ENCODE assay signal across 9 mouse cellular contexts in the genomic region with DNA sequence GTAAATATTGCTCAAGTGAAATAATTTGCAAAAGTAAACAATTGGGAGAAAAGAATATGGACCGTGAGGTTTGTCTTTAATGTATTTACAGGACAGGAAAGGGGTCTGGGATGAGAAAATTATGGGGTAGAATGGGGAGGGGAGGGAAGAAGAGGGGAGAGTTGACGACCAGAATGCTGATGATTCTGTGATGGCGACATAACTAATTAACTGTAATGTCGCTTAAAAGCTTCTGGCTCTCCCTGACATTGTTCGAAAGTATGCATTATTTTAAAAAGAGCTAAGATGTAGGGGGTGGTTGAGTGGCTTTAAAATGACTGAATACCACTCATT.
DNase-seq lines count a peak whose midpoint lies in the region; ATAC-seq and TF ChIP-seq lines count a peak whose summit lies in the region.
"Had no signal": no experiment of that assay in that cellular context is flagged by ENCODE, and none has a peak within 500 bp of the region (broad histone marks: within the 10 kb centered on the region; RNA-seq: fewer than 3 reads in every experiment).

No protein-coding gene starts in this region.

- no peak for ATAC-seq in liver, embryonic 11.5 days (replicated peaks; ENCODE audit: low FRiP score)
- no peak for ATAC-seq in liver, embryonic 12.5 days
- ATAC-seq in forebrain, embryonic 15.5 days (replicated peaks), result peak; percentile 65
- no peak for ATAC-seq in intestine, postnatal 0 days
- ATAC-seq in stomach, embryonic 14.5 days (ENCODE audit: insufficient number of reproducible peaks, insufficient read depth, low FRiP score, low read depth), result no peak
- no peak for ATAC-seq in erythroblast, adult 5-6 weeks (replicated peaks; ENCODE audit: low FRiP score, poor library complexity, severe bottlenecking)
- ATAC-seq: Patski had no signal

- DNase-seq in liver, embryonic 11.5 days (ENCODE audit: low spot score), result no peak
- no peak for DNase-seq in urinary bladder, postnatal 36 days (ENCODE audit: low spot score in 2 of 2)

- WGBS in liver, embryonic 11.5 days, result 18% methylated on average over 5 of the region's 5 CpGs
- 20% methylated on average over 5 of the region's 5 CpGs for WGBS in liver, embryonic 12.5 days (ENCODE audit: insufficient replicate concordance)
- WGBS in forebrain, embryonic 15.5 days, result 0% methylated on average over 5 of the region's 5 CpGs
- WGBS in intestine, postnatal 0 days, result 10% methylated on average over 5 of the region's 5 CpGs
- 4% methylated on average over 5 of the region's 5 CpGs for WGBS in stomach, embryonic 14.5 days

- H3K36me3 ChIP-seq in liver, embryonic 11.5 days (ENCODE audit: control insufficient read depth, insufficient read depth, low read length), result no peaks in the 10 kb centered on the region
- H3K36me3 ChIP-seq in liver, embryonic 12.5 days, result no peaks in the 10 kb centered on the region
- no peaks in the 10 kb centered on the region for H3K36me3 ChIP-seq in forebrain, embryonic 15.5 days
- H3K36me3 ChIP-seq in intestine, postnatal 0 days (ENCODE audit: control insufficient read depth, insufficient read depth), result no peaks in the 10 kb centered on the region
- no peaks in the 10 kb centered on the region for H3K36me3 ChIP-seq in stomach, embryonic 14.5 days (ENCODE audit: control insufficient read depth, insufficient read depth, low read length)

- no peaks in the 10 kb centered on the region for H3K9me3 ChIP-seq in liver, embryonic 11.5 days (ENCODE audit: control insufficient read depth, low read length)
- H3K9me3 ChIP-seq in liver, embryonic 12.5 days (replicated peaks), result no peaks in the 10 kb centered on the region
- no peaks in the 10 kb centered on the region for H3K9me3 ChIP-seq in forebrain, embryonic 15.5 days
- no peaks in the 10 kb centered on the region for H3K9me3 ChIP-seq in intestine, postnatal 0 days (ENCODE audit: control insufficient read depth)
- H3K9me3 ChIP-seq in stomach, embryonic 14.5 days (ENCODE audit: control insufficient read depth, low read depth, low read length), result no peaks in the 10 kb centered on the region

- H3K4me3 ChIP-seq in liver, embryonic 11.5 days (ENCODE audit: low read depth, low read length), result no peak overlapping the region
- no peak overlapping the region for H3K4me3 ChIP-seq in liver, embryonic 12.5 days
- H3K4me3 ChIP-seq in forebrain, embryonic 15.5 days, result peak overlapping the region; percentile 43
- peak overlapping the region; percentile 20; the same call in 1 of the 2 replicates for H3K4me3 ChIP-seq in intestine, postnatal 0 days (ENCODE audit: low read depth, low read length)
- peak overlapping the region; percentile 36 for H3K4me3 ChIP-seq in stomach, embryonic 14.5 days (ENCODE audit: low read depth, low read length)
- H3K4me3 ChIP-seq: myocyte had no signal

- peak overlapping the region; percentile 48 for H3K4me2 ChIP-seq in liver, embryonic 11.5 days
- H3K4me2 ChIP-seq in liver, embryonic 12.5 days, result no peak overlapping the region
- peak overlapping the region; percentile 54 for H3K4me2 ChIP-seq in forebrain, embryonic 15.5 days (replicated peaks)
- H3K4me2 ChIP-seq in intestine, postnatal 0 days (replicated peaks; ENCODE audit: low read depth), result peak overlapping the region; percentile 64
- peak overlapping the region; percentile 71 for H3K4me2 ChIP-seq in stomach, embryonic 14.5 days (replicated peaks; ENCODE audit: low read depth, low read length)

- no peaks in the 10 kb centered on the region for H3K27me3 ChIP-seq in liver, embryonic 11.5 days (replicated peaks; ENCODE audit: control insufficient read depth, insufficient read depth, low read length)
- H3K27me3 ChIP-seq in liver, embryonic 12.5 days (replicated peaks), result peaks cover 5% of the 10 kb centered on the region; the same call in 1 of the 2 replicates
- no peaks in the 10 kb centered on the region for H3K27me3 ChIP-seq in forebrain, embryonic 15.5 days
- no peaks in the 10 kb centered on the region for H3K27me3 ChIP-seq in intestine, postnatal 0 days (replicated peaks; ENCODE audit: control insufficient read depth, insufficient read depth, low read length)
- H3K27me3 ChIP-seq in stomach, embryonic 14.5 days (ENCODE audit: control insufficient read depth, insufficient read depth, low read length), result no peaks in the 10 kb centered on the region
- H3K27me3 ChIP-seq: Patski had no signal

- no peak overlapping the region for H3K9ac ChIP-seq in liver, embryonic 11.5 days (ENCODE audit: low read depth, low read length)
- H3K9ac ChIP-seq in liver, embryonic 12.5 days, result no peak overlapping the region
- H3K9ac ChIP-seq in forebrain, embryonic 15.5 days (replicated peaks), result peak overlapping the region; percentile 63
- H3K9ac ChIP-seq in intestine, postnatal 0 days (ENCODE audit: low read depth, low read length), result 0 out of 2 replicates have a peak overlapping the region, but pooled peaks have one; percentile 7
- no peak overlapping the region for H3K9ac ChIP-seq in stomach, embryonic 14.5 days (replicated peaks; ENCODE audit: low read depth, low read length)

- no peaks in the 10 kb centered on the region for H3K4me1 ChIP-seq in liver, embryonic 11.5 days (replicated peaks; ENCODE audit: control insufficient read depth, insufficient read depth, low read length)
- H3K4me1 ChIP-seq in liver, embryonic 12.5 days, result no peaks in the 10 kb centered on the region
- H3K4me1 ChIP-seq in forebrain, embryonic 15.5 days, result peaks cover 20% of the 10 kb centered on the region
- no peaks in the 10 kb centered on the region for H3K4me1 ChIP-seq in intestine, postnatal 0 days (replicated peaks; ENCODE audit: control insufficient read depth, insufficient read depth, low read length)
- H3K4me1 ChIP-seq in stomach, embryonic 14.5 days (ENCODE audit: control insufficient read depth, insufficient read depth, low read length), result no peaks in the 10 kb centered on the region

- no peak overlapping the region for H3K27ac ChIP-seq in liver, embryonic 11.5 days (ENCODE audit: low read depth, low read length)
- H3K27ac ChIP-seq in liver, embryonic 12.5 days, result no peak overlapping the region
- H3K27ac ChIP-seq in forebrain, embryonic 15.5 days (replicated peaks), result peak overlapping the region; percentile 97
- H3K27ac ChIP-seq in intestine, postnatal 0 days (ENCODE audit: low read depth, low read length), result no peak overlapping the region
- H3K27ac ChIP-seq in stomach, embryonic 14.5 days (ENCODE audit: low read length), result 0 out of 2 replicates have a peak overlapping the region, but pooled peaks have one; percentile 75

- TF ChIP-seq CTCF in intestine, postnatal 0 days (IDR thresholded peaks at IDR 0.05; ENCODE audit: low read depth), result no peak

Comparison
In these comparisons a context has a peak if more than half of its experiments do, and no peak if none do; other contexts are left out.
1. H3K27ac ChIP-seq: peak in forebrain, embryonic 15.5 days (single experiment) and stomach, embryonic 14.5 days (single experiment); none in liver, embryonic 11.5 days (single experiment), liver, embryonic 12.5 days (single experiment) and intestine, postnatal 0 days (single experiment).
2. H3K4me3 ChIP-seq: peak in forebrain, embryonic 15.5 days (single experiment), intestine, postnatal 0 days (single experiment) and stomach, embryonic 14.5 days (single experiment); none in liver, embryonic 11.5 days (single experiment) and liver, embryonic 12.5 days (single experiment).
3. H3K9ac ChIP-seq: peak in forebrain, embryonic 15.5 days (single experiment) and intestine, postnatal 0 days (single experiment); none in liver, embryonic 11.5 days (single experiment), liver, embryonic 12.5 days (single experiment) and stomach, embryonic 14.5 days (single experiment).